Mouse (Mus musculus) small intestine, adult 2 months (tissue): ENCODE measurements around the gene Brk1.

Experiments used
- CTCF ChIP-seq: fragments of 200-500 bp; IDR thresholded peaks from 2 replicates; pipeline ENCODE4 v1.5.1; 2012; ENCODE audit warnings: low read depth, mild to moderate bottlenecking, control low read depth, inconsistent platforms, low read length, moderate library complexity, mixed read lengths; ENCODE audit not compliant: insufficient replicate concordance, insufficient read length; ENCODE audit errors: extremely low read depth
- POLR2A ChIP-seq: fragments of 200-500 bp; IDR thresholded peaks from 2 replicates; pipeline ENCODE4 v1.6.1; 2012; ENCODE audit warnings: low read depth, mild to moderate bottlenecking, control low read depth, inconsistent platforms, low read length, moderate library complexity

- no peak for TF ChIP-seq POLR2A
- TF ChIP-seq CTCF = no peak
Measured at GRCm38 (mm10) chr6:113603993-113604392, 579 bp upstream of the Brk1 start.
